Mouse (Mus musculus): ENCODE data around the gene Ifi27. TPM values are rescaled to one million over a fixed set of nuclear protein-coding genes. Genes with fewer than 3 reads are reported as not detected.
A peak's percentile ranks its signal among the peaks of the same experiment; 100 is the strongest.

Gene Ifi27
- total RNA-seq (2012; rRNA removed) (62.7 and 103 TPM in 2 replicates), polyA plus RNA-seq (2012; ENCODE audit: insufficient read depth in 1 of 2, insufficient read length in 2 of 2, low read depth in 1 of 2, low replicate concordance in 2 of 2, missing spikeins in 1 of 2) (100 to 1,000 TPM in 1 of 2 experiments, not detected in 1; 105 TPM)

GRCm38 (mm10) chr12:103433986-103434731, at the start of gene Ifi27:
TSS of gene Ifi27 (plus strand) at chr12:103434211.
- peak within 1 kb of the TSS; percentile 81 for H3K9ac ChIP-seq (ENCODE audit: control insufficient read depth, low read depth, low read length, poor library complexity, severe bottlenecking)
- H3K9me3 ChIP-seq (replicated peaks; ENCODE audit: insufficient read depth, low read length): no peaks in the 10 kb centered on the region
- no peaks in the 10 kb centered on the region for H3K79me2 ChIP-seq (ENCODE audit: control insufficient read depth, insufficient read depth, low read length, poor library complexity)
- H3K27ac ChIP-seq (ENCODE audit: control insufficient read depth, low read depth, low read length): peak within 1 kb of the TSS; percentile 87
- peaks cover 3 to 14% of the 10 kb centered on the region in 2 experiments; a peak in 3 of 4 replicates for H3K4me1 ChIP-seq (ENCODE audit: control insufficient read depth in 1 of 2, insufficient read depth in 2 of 2, low read length in 2 of 2)
- DNase-seq (ENCODE audit: low read depth, low spot score): peak; percentile 92
- peak; percentile 90 for TF ChIP-seq ETS1 (IDR thresholded peaks at IDR 0.05; ENCODE audit: low read depth, low read length)
- peak; percentile 49; the same call in 1 of the 2 replicates for TF ChIP-seq POLR2AphosphoS2 (IDR thresholded peaks at IDR 0.05; ENCODE audit: low read length)
- peak; percentile 80 for TF ChIP-seq TBP (IDR thresholded peaks at IDR 0.05; ENCODE audit: low read depth, low read length)
- TF ChIP-seq ELF1 (IDR thresholded peaks at IDR 0.05; ENCODE audit: low read depth, low read length): peak; percentile 68
- peak; percentile 85 for TF ChIP-seq MAX (IDR thresholded peaks at IDR 0.05; ENCODE audit: low read length)
- TF ChIP-seq JUND (IDR thresholded peaks at IDR 0.05; ENCODE audit: low read depth, low read length): no peak
- TF ChIP-seq ZMIZ1 (IDR thresholded peaks at IDR 0.05; ENCODE audit: low read depth, low read length): no peak
- TF ChIP-seq SIN3A (IDR thresholded peaks at IDR 0.05; ENCODE audit: low read length): peak; percentile 92
- peak; percentile 84 for TF ChIP-seq HCFC1 (IDR thresholded peaks at IDR 0.05; ENCODE audit: low read depth, low read length)
- TF ChIP-seq USF2 (IDR thresholded peaks at IDR 0.05; ENCODE audit: borderline replicate concordance in 1 of 2, insufficient read depth in 1 of 2, low read depth in 1 of 2, low read length in 2 of 2): peak; percentile 55 to 95
- peak in 1 of 2 experiments; percentile 66; a peak in 2 of 4 replicates for TF ChIP-seq POLR2A (IDR thresholded peaks at IDR 0.05; ENCODE audit: control insufficient read depth in 1 of 2, insufficient read depth in 1 of 2, low read depth in 1 of 2, low read length in 2 of 2, poor library complexity in 1 of 2)
- no peak for TF ChIP-seq CHD2 (IDR thresholded peaks at IDR 0.05; ENCODE audit: low read length)
- peak; percentile 42; the same call in 1 of the 2 replicates for TF ChIP-seq TCF12 (IDR thresholded peaks at IDR 0.05; ENCODE audit: low read depth, low read length)
- TF ChIP-seq GABPA (IDR thresholded peaks at IDR 0.05; ENCODE audit: low read depth, low read length): no peak
- TF ChIP-seq GATA1 (IDR thresholded peaks at IDR 0.05; ENCODE audit: low read depth, low read length): 0 out of 2 replicates have a peak, but pooled peaks have one; percentile 5
- TF ChIP-seq POLR2AphosphoS5 (IDR thresholded peaks at IDR 0.05; ENCODE audit: borderline replicate concordance, low read depth, low read length): no peak; the same call in 1 of the 2 replicates
- no peak for TF ChIP-seq E2F4 (IDR thresholded peaks at IDR 0.05; ENCODE audit: borderline replicate concordance, low read depth, low read length)
- TF ChIP-seq USF1 (IDR thresholded peaks at IDR 0.05; ENCODE audit: low read depth, low read length): peak; percentile 99
- peak; percentile 71 for TF ChIP-seq NELFE (IDR thresholded peaks at IDR 0.05; ENCODE audit: low read depth, low read length)
- TF ChIP-seq MXI1 (IDR thresholded peaks at IDR 0.05; ENCODE audit: low read depth, low read length): peak; percentile 71
- H3K27me3 ChIP-seq (ENCODE audit: control insufficient read depth in 1 of 2, insufficient read depth in 2 of 2, low read length in 2 of 2): no peaks in the 10 kb centered on the region
- peak within 1 kb of the TSS; percentile 69 to 79 for H3K4me3 ChIP-seq (ENCODE audit: control insufficient read depth in 1 of 2, insufficient read depth in 1 of 2, low read depth in 2 of 2, low read length in 2 of 2)
- H3K36me3 ChIP-seq (ENCODE audit: control insufficient read depth in 1 of 2, insufficient read depth in 2 of 2, low read length in 2 of 2): peaks cover 0 to 5% of the 10 kb centered on the region in 2 experiments; a peak in 3 of 4 replicates

Data from MEL (cell line).